ENCODE assay signal across 22 mouse cellular contexts in genomic region chr1:32294702-32295101, GRCm38 (mm10).
"Had no signal": no experiment of that assay in that cellular context is flagged by ENCODE, and none has a peak within 500 bp of the region (broad histone marks: within the 10 kb centered on the region; RNA-seq: fewer than 3 reads in every experiment).

No protein-coding gene starts in this region.

- ATAC-seq: hindbrain, embryonic 16.5 days; hindbrain, postnatal 0 days; inflammation-experienced regulatory T-cells, adult 6 months; intestine, embryonic 15.5 days; intestine, embryonic 16.5 days; intestine, postnatal 0 days had no signal

- DNase-seq: heart, postnatal 10 days; heart, postnatal 14 days; heart, postnatal 36 days; heart, postnatal 4 days; kidney, adult 11 months; kidney, adult 18-20 months; kidney, adult 2 months; kidney, adult 8-10 months; kidney, adult 9 months; kidney, postnatal 10 days; kidney, postnatal 14 days; kidney, postnatal 25 days; kidney, postnatal 36 days; kidney, postnatal 4 days; layer of hippocampus, adult 9-11 months; layer of hippocampus, postnatal 36 days had no signal
